Mouse (Mus musculus): Measurements from ENCODE around the gene Olfr153. TPM values are rescaled to one million over a fixed set of nuclear protein-coding genes. Genes with fewer than 3 reads are reported as not detected.
"Not testable (repeated sequence)": the region's sequence is repeated elsewhere in the genome, so short reads cannot be mapped to it uniquely, and the experiment has no call there.

Olfr153 gene
- not detected in 2 replicates for total RNA-seq (2021)
- long read RNA-seq: 0 reads

- DNase-seq: no peak
Measured at GRCm38 (mm10) chr2:87531496-87531895, at the start of gene Olfr153. TSS of gene Olfr153 (plus strand) at chr2:87531796.

GRCm38 (mm10) chr2:87482276-87482675 lies 49.3 kb upstream of the Olfr153 start:
- no peak for DNase-seq

GRCm38 (mm10) chr2:87496993-87497392 lies 34.6 kb upstream of the Olfr153 start, which contains the start of gene Pramel7:
TSS of gene Pramel7 (minus strand) at chr2:87497093.
- DNase-seq: not testable (repeated sequence)

- DNase-seq: no peak
Measured at GRCm38 (mm10) chr2:87506265-87506664, 25.3 kb upstream of the Olfr153 start, which contains the start of gene Pramel6. TSS of gene Pramel6 (plus strand) at chr2:87506565.

GRCm38 (mm10) chr2:87515046-87515445 lies 16.6 kb upstream of the Olfr153 start:
- no peak for DNase-seq

GRCm38 (mm10) chr2:87515457-87516060 lies 16.0 kb upstream of the Olfr153 start:
- DNase-seq: no peak

- DNase-seq: no peak
Measured at GRCm38 (mm10) chr2:87516581-87516980, 15.0 kb upstream of the Olfr153 start.

GRCm38 (mm10) chr2:87520651-87521050 lies 10.9 kb upstream of the Olfr153 start:
- no peak for DNase-seq

GRCm38 (mm10) chr2:87525899-87526616 lies 5.5 kb upstream of the Olfr153 start:
- not testable (repeated sequence) for DNase-seq

- DNase-seq: no peak
Measured at GRCm38 (mm10) chr2:87534826-87535225, 3.2 kb downstream of the Olfr153 start.

- DNase-seq: no peak
Measured at GRCm38 (mm10) chr2:87545442-87545841, 13.8 kb downstream of the Olfr153 start, which contains the start of gene Olfr1128. TSS of gene Olfr1128 (minus strand) at chr2:87545542.

GRCm38 (mm10) chr2:87573602-87574001 lies 42.0 kb downstream of the Olfr153 start, which contains the start of gene Olfr1129:
TSS of gene Olfr1129 (plus strand) at chr2:87573902.
- not testable (repeated sequence) for DNase-seq

Other genes with a start within 250 kb of the Olfr153 start
- gene Olfr1118, start 224.2 kb upstream of the Olfr153 start, total RNA-seq (2021): not detected in 2 replicates
- gene Olfr1120, start 177.0 kb upstream of the Olfr153 start, total RNA-seq (2021): not detected in 2 replicates
- not detected in 2 replicates for gene Olfr1121, start 161.9 kb upstream of the Olfr153 start, total RNA-seq (2021)
- gene Olfr1122, start 145.9 kb upstream of the Olfr153 start, total RNA-seq (2021): not detected in 2 replicates
- not detected in 2 replicates for gene Olfr1123, start 115.2 kb upstream of the Olfr153 start, total RNA-seq (2021)
- gene Olfr1124, start 101.5 kb upstream of the Olfr153 start, total RNA-seq (2021): not detected in 2 replicates
- gene Olfr1126, start 77.8 kb upstream of the Olfr153 start, total RNA-seq (2021): not detected in 2 replicates
- gene Pramel7, start 34.7 kb upstream of the Olfr153 start, total RNA-seq (2021): not detected in 2 replicates
- not detected in 2 replicates for gene Pramel6, start 25.2 kb upstream of the Olfr153 start, total RNA-seq (2021)
- not detected in 2 replicates for gene Olfr1128, start 13.7 kb downstream of the Olfr153 start, total RNA-seq (2021)
- gene Olfr1129, start 42.1 kb downstream of the Olfr153 start, total RNA-seq (2021): not detected in 2 replicates
- gene Olfr1130, start 74.4 kb downstream of the Olfr153 start, total RNA-seq (2021): not detected in 2 replicates
- not detected in 2 replicates for gene Olfr1131, start 95.3 kb downstream of the Olfr153 start, total RNA-seq (2021)
- not detected in 2 replicates for gene Olfr1132, start 105.7 kb downstream of the Olfr153 start, total RNA-seq (2021)
- not detected in 2 replicates for gene Olfr1133, start 115.6 kb downstream of the Olfr153 start, total RNA-seq (2021)
- not detected in 2 replicates for gene Olfr1134, start 126.7 kb downstream of the Olfr153 start, total RNA-seq (2021)
- not detected in 2 replicates for gene Olfr1135, start 141.9 kb downstream of the Olfr153 start, total RNA-seq (2021)
- gene Olfr1136, start 162.2 kb downstream of the Olfr153 start, total RNA-seq (2021): not detected in 2 replicates
- not detected in 2 replicates for gene Olfr1137, start 181.4 kb downstream of the Olfr153 start, total RNA-seq (2021)
- not detected in 2 replicates for gene Olfr1138, start 208.2 kb downstream of the Olfr153 start, total RNA-seq (2021)
- gene Olfr1140, start 212.0 kb downstream of the Olfr153 start, total RNA-seq (2021): not detected in 2 replicates
- gene Olfr1141, start 222.2 kb downstream of the Olfr153 start, total RNA-seq (2021): not detected in 2 replicates
- gene Olfr152, start 247.7 kb downstream of the Olfr153 start, total RNA-seq (2021): not detected in 2 replicates